Mouse (Mus musculus): ENCODE results near the gene Csn3. TPM values are rescaled to one million over a fixed set of nuclear protein-coding genes. Genes with fewer than 3 reads are reported as not detected.

Csn3 gene
- polyA plus RNA-seq (2014; fragmentation: Illumina TruSeq; extraction: RNeasy Lipid Tissue Mini Kit (QIAGEN cat#74804); ENCODE audit: low read depth, low replicate concordance) = not detected

GRCm38 (mm10) chr5:87925372-87925771 lies at the start of gene Csn3:
Gene Csn3, plus strand, starts transcription at chr5:87925579.

GRCm38 (mm10) chr5:87884729-87885128 lies 40.6 kb upstream of the Csn3 start, which contains the start of gene Odam:
Gene Odam, plus strand, starts transcription at chr5:87885029.

GRCm38 (mm10) chr5:87969201-87969600 lies 43.8 kb downstream of the Csn3 start, which contains the start of the genes 2310003L06Rik and Gm28434:
Gene 2310003L06Rik, plus strand, starts transcription at chr5:87969459.
Gene Gm28434, plus strand, starts transcription at chr5:87969517.

DNA sequence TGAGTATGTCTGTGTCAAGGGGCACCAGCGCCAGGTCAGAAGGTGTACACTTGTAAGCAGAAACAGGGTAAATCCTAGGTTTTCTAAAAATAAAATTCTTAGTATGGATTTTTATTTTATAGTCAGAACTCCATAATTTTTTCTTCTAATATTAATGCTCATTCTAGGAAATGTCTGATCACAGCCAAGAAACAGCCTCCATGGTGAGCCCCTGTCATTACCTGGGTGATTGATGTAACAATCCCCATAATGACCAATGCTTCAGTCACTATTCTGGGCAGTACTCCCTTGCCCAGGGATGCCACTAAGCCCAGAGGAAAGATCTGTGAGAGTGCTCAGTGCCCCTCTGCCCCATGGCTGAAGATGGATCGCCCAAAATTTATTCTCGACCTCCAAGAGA lies 53.8 kb downstream of the Csn3 start, which contains the start of gene Cabs1:
Cabs1 (plus strand) TSS at position 301 of the 400 bp plus-strand sequence.

Other genes with a start within 250 kb of the Csn3 start
- gene Csn2, start 225.9 kb upstream of the Csn3 start, polyA plus RNA-seq (2014; fragmentation: Illumina TruSeq; extraction: RNeasy Lipid Tissue Mini Kit (QIAGEN cat#74804); ENCODE audit: low read depth, low replicate concordance) = not detected
- gene Csn1s2a, start 151.0 kb upstream of the Csn3 start, polyA plus RNA-seq (2014; fragmentation: Illumina TruSeq; extraction: RNeasy Lipid Tissue Mini Kit (QIAGEN cat#74804); ENCODE audit: low read depth, low replicate concordance) = not detected
- gene Csn1s2b, start 117.5 kb upstream of the Csn3 start, polyA plus RNA-seq (2014; fragmentation: Illumina TruSeq; extraction: RNeasy Lipid Tissue Mini Kit (QIAGEN cat#74804); ENCODE audit: low read depth, low replicate concordance) = not detected
- gene Prr27, start 99.9 kb upstream of the Csn3 start, polyA plus RNA-seq (2014; fragmentation: Illumina TruSeq; extraction: RNeasy Lipid Tissue Mini Kit (QIAGEN cat#74804); ENCODE audit: low read depth, low replicate concordance) = 6.7 TPM
- gene Odam, start 40.5 kb upstream of the Csn3 start, polyA plus RNA-seq (2014; fragmentation: Illumina TruSeq; extraction: RNeasy Lipid Tissue Mini Kit (QIAGEN cat#74804); ENCODE audit: low read depth, low replicate concordance) = 37.3 TPM
- not detected for gene 2310003L06Rik, start 43.9 kb downstream of the Csn3 start, polyA plus RNA-seq (2014; fragmentation: Illumina TruSeq; extraction: RNeasy Lipid Tissue Mini Kit (QIAGEN cat#74804); ENCODE audit: low read depth, low replicate concordance)
- gene Gm28434, start 43.9 kb downstream of the Csn3 start, polyA plus RNA-seq (2014; fragmentation: Illumina TruSeq; extraction: RNeasy Lipid Tissue Mini Kit (QIAGEN cat#74804); ENCODE audit: low read depth, low replicate concordance) = not detected
- 20.5 TPM for gene Cabs1, start 53.9 kb downstream of the Csn3 start, polyA plus RNA-seq (2014; fragmentation: Illumina TruSeq; extraction: RNeasy Lipid Tissue Mini Kit (QIAGEN cat#74804); ENCODE audit: low read depth, low replicate concordance)
- gene Smr3a, start 77.0 kb downstream of the Csn3 start, polyA plus RNA-seq (2014; fragmentation: Illumina TruSeq; extraction: RNeasy Lipid Tissue Mini Kit (QIAGEN cat#74804); ENCODE audit: low read depth, low replicate concordance) = not detected
- gene Smr2, start 161.0 kb downstream of the Csn3 start, polyA plus RNA-seq (2014; fragmentation: Illumina TruSeq; extraction: RNeasy Lipid Tissue Mini Kit (QIAGEN cat#74804); ENCODE audit: low read depth, low replicate concordance) = not detected
- gene Gm11116, start 186.0 kb downstream of the Csn3 start, polyA plus RNA-seq (2014; fragmentation: Illumina TruSeq; extraction: RNeasy Lipid Tissue Mini Kit (QIAGEN cat#74804); ENCODE audit: low read depth, low replicate concordance) = not detected
- not detected for gene Gm11115, start 228.5 kb downstream of the Csn3 start, polyA plus RNA-seq (2014; fragmentation: Illumina TruSeq; extraction: RNeasy Lipid Tissue Mini Kit (QIAGEN cat#74804); ENCODE audit: low read depth, low replicate concordance)

Data from adipose tissue, adult 10 weeks (tissue).